Mouse (Mus musculus): ENCODE results near the gene Fbxl21. TPM values are rescaled to one million over a fixed set of nuclear protein-coding genes. Genes with fewer than 3 reads are reported as not detected.

Fbxl21 gene
- polyA plus RNA-seq, 1 experiment from 2014 or later = 4.6 TPM

DNA sequence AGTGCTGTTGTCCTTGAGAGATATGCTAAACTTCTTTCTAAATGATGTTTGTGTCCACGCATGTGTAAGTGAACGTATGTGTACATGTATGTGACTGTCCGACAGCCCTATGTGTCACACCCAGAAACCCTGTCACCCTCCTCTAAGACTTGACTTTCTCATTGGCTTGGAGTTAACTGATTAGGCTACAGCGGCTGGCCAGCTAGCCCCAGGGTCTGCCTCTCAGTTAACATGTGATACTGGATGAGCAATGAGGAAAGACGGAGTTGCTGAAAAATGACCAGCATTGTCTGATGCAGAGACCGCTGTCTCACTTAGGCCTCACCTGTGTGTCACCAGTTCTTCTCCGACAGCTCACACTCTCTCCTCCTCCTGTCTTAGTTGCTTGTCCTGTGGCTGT lies 5.6 kb downstream of the Fbxl21 start:
- no peaks in the 10 kb centered on the region for H3K4me1 ChIP-seq (ENCODE audit: control insufficient read depth, insufficient read depth, low read depth, low read length)
- no peak for ATAC-seq
- H3K27ac ChIP-seq (ENCODE audit: low read depth, low read length) = no peak overlapping the region
- no peak overlapping the region for H3K9ac ChIP-seq (ENCODE audit: low read depth, low read length)
- 92% methylated on average over 7 of the region's 7 CpGs for WGBS
- H3K27me3 ChIP-seq (replicated peaks; ENCODE audit: control insufficient read depth, insufficient read depth, low read length) = no peaks in the 10 kb centered on the region
- H3K36me3 ChIP-seq (ENCODE audit: control insufficient read depth, insufficient read depth, low read length) = no peaks in the 10 kb centered on the region
- no peak overlapping the region for H3K4me2 ChIP-seq (ENCODE audit: low read length)
- no peaks in the 10 kb centered on the region for H3K9me3 ChIP-seq (ENCODE audit: control insufficient read depth, low read length)
- H3K4me3 ChIP-seq (ENCODE audit: low read length) = no peak overlapping the region

DNA sequence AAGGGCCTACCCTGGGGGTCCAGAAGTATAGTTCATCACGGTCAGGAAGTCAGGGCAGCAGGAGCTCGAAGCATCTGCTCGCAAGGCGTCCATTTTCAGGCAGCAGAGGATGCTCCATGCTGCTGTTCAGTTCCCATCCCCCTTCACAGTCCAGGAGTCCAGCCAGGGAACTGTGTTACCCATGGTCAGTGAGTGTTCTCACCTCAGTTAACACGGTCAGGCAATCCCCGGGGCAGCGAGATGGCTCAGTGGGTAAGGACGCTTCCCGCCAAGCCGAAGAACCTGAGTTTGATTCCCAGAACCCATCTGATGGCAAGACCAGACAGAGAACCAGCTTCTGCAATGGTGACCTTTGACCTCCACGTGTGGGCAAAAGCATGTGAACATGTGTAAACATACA lies 6.0 kb downstream of the Fbxl21 start:
- ATAC-seq = no peak
- no peaks in the 10 kb centered on the region for H3K36me3 ChIP-seq (ENCODE audit: control insufficient read depth, insufficient read depth, low read length)
- H3K27ac ChIP-seq (ENCODE audit: low read depth, low read length) = no peak overlapping the region
- WGBS = 89% methylated on average over 11 of the region's 11 CpGs
- no peak overlapping the region for H3K4me3 ChIP-seq (ENCODE audit: low read length)
- no peak overlapping the region for H3K4me2 ChIP-seq (ENCODE audit: low read length)
- H3K9me3 ChIP-seq (ENCODE audit: control insufficient read depth, low read length) = no peaks in the 10 kb centered on the region
- H3K9ac ChIP-seq (ENCODE audit: low read depth, low read length) = no peak overlapping the region
- no peaks in the 10 kb centered on the region for H3K27me3 ChIP-seq (replicated peaks; ENCODE audit: control insufficient read depth, insufficient read depth, low read length)
- no peaks in the 10 kb centered on the region for H3K4me1 ChIP-seq (ENCODE audit: control insufficient read depth, insufficient read depth, low read depth, low read length)

DNA sequence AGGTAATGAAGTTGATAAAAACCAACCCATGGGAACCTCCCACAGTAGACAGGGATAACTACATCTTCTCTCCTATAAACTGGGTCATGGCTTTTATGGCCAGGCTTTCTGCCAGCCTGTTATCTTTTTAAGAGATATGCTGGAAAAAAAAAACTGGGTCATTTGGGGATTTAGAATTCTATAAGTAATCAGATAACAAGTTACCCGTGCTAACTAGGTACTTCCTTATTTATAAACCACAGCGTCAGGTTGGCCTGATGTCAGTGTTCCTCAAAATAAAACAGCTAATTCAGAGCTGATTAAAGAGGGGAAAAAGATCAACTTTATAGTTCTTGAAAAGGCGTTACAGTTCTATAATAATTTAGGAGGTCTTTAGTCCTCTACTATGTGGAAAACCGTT lies 6.8 kb downstream of the Fbxl21 start:
- no peak overlapping the region for H3K27ac ChIP-seq (ENCODE audit: low read depth, low read length)
- no peak overlapping the region for H3K4me3 ChIP-seq (ENCODE audit: low read length)
- no peaks in the 10 kb centered on the region for H3K4me1 ChIP-seq (ENCODE audit: control insufficient read depth, insufficient read depth, low read depth, low read length)
- H3K36me3 ChIP-seq (ENCODE audit: control insufficient read depth, insufficient read depth, low read length) = no peaks in the 10 kb centered on the region
- no peak overlapping the region for H3K9ac ChIP-seq (ENCODE audit: low read depth, low read length)
- no peaks in the 10 kb centered on the region for H3K27me3 ChIP-seq (replicated peaks; ENCODE audit: control insufficient read depth, insufficient read depth, low read length)
- H3K9me3 ChIP-seq (ENCODE audit: control insufficient read depth, low read length) = no peaks in the 10 kb centered on the region
- no peak for ATAC-seq
- 84% methylated on average over 4 of the region's 4 CpGs for WGBS
- H3K4me2 ChIP-seq (ENCODE audit: low read length) = no peak overlapping the region

DNA sequence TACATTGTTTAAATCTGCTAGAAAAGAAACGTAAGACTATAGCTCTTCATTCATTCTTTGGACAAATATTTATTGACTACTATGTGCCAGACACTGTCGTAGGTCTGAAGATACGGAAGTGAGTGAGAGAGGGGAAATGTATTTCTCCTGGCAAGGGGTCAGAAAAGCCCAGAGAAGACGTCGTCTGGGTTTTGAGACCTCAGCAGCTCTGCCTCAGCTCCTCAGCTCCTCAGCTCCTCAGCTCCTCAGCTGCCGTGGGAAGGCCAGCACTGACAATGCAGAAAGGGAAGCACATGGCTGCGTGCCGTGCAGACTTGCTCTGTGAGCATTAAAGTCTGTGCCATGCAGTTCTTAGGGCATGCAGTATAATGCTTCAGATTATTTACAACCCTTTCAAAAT lies 7.4 kb downstream of the Fbxl21 start:
- H3K4me2 ChIP-seq (ENCODE audit: low read length) = no peak overlapping the region
- H3K9ac ChIP-seq (ENCODE audit: low read depth, low read length) = no peak overlapping the region
- H3K4me3 ChIP-seq (ENCODE audit: low read length) = no peak overlapping the region
- H3K27ac ChIP-seq (ENCODE audit: low read depth, low read length) = no peak overlapping the region
- no peak for ATAC-seq
- no peaks in the 10 kb centered on the region for H3K27me3 ChIP-seq (replicated peaks; ENCODE audit: control insufficient read depth, insufficient read depth, low read length)
- no peaks in the 10 kb centered on the region for H3K4me1 ChIP-seq (ENCODE audit: control insufficient read depth, insufficient read depth, low read depth, low read length)
- no peaks in the 10 kb centered on the region for H3K36me3 ChIP-seq (ENCODE audit: control insufficient read depth, insufficient read depth, low read length)
- 56% methylated on average over 8 of the region's 8 CpGs for WGBS
- H3K9me3 ChIP-seq (ENCODE audit: control insufficient read depth, low read length) = peaks cover under 1% of the 10 kb centered on the region; the same call in 1 of the 2 replicates

DNA sequence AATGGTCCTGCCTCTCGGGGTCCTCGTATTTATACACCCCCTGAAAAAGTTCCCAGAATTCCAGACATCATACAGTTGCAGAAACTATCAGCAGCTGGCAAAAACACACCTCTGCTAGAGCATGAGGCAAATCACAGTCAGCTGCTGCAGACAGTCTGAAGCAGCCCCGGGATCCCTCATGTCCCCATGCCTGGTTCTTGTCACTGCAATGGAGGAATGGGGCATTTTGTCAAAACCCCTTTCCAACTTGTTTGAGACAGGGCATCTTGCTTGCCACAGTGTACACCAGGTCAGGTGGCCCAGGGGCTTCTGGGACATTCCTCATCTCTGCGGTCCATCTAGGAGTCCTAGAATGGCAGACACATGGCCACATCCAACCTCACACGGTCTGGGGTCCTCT lies 12.7 kb downstream of the Fbxl21 start:
- H3K27ac ChIP-seq (ENCODE audit: low read depth, low read length) = no peak overlapping the region
- 89% methylated on average over 5 of the region's 5 CpGs for WGBS
- ATAC-seq = no peak
- no peaks in the 10 kb centered on the region for H3K27me3 ChIP-seq (replicated peaks; ENCODE audit: control insufficient read depth, insufficient read depth, low read length)
- H3K36me3 ChIP-seq (ENCODE audit: control insufficient read depth, insufficient read depth, low read length) = no peaks in the 10 kb centered on the region
- H3K4me2 ChIP-seq (ENCODE audit: low read length) = no peak overlapping the region
- no peak overlapping the region for H3K4me3 ChIP-seq (ENCODE audit: low read length)
- no peaks in the 10 kb centered on the region for H3K4me1 ChIP-seq (ENCODE audit: control insufficient read depth, insufficient read depth, low read depth, low read length)
- no peak overlapping the region for H3K9ac ChIP-seq (ENCODE audit: low read depth, low read length)
- H3K9me3 ChIP-seq (ENCODE audit: control insufficient read depth, low read length) = peaks cover 5% of the 10 kb centered on the region

DNA sequence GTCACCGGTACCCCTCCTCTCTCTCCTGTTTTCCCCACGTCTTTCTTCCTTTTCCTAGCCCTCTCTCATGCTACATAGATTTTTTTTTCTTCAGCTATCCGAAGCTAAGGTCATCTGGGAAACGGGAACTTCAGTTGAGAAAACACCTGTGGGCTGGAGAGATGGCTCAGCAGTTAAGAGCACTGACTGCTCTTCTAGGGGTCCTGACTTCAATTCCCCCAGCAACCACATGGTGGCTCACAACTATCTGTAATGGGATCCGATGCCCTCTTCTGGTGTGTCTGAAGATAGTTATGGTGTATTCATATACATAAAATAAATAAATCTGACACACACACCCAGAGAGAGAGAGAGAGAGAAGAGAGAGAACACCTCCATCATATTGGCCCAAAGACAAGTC lies 13.3 kb downstream of the Fbxl21 start:
- Histone ChIP-seq H3K4me2 (ENCODE audit: low read length) (no peak overlapping the region), H3K36me3 (ENCODE audit: control insufficient read depth, insufficient read depth, low read length) (no peaks in the 10 kb centered on the region), H3K27me3 (replicated peaks; ENCODE audit: control insufficient read depth, insufficient read depth, low read length) (no peaks in the 10 kb centered on the region), H3K9me3 (ENCODE audit: control insufficient read depth, low read length) (peaks cover 5% of the 10 kb centered on the region), H3K27ac (ENCODE audit: low read depth, low read length) (no peak overlapping the region), H3K9ac (ENCODE audit: low read depth, low read length) (no peak overlapping the region), H3K4me1 (ENCODE audit: control insufficient read depth, insufficient read depth, low read depth, low read length) (no peaks in the 10 kb centered on the region), H3K4me3 (ENCODE audit: low read length) (no peak overlapping the region)
- 77% methylated on average over 5 of the region's 5 CpGs for WGBS
- ATAC-seq = no peak

DNA sequence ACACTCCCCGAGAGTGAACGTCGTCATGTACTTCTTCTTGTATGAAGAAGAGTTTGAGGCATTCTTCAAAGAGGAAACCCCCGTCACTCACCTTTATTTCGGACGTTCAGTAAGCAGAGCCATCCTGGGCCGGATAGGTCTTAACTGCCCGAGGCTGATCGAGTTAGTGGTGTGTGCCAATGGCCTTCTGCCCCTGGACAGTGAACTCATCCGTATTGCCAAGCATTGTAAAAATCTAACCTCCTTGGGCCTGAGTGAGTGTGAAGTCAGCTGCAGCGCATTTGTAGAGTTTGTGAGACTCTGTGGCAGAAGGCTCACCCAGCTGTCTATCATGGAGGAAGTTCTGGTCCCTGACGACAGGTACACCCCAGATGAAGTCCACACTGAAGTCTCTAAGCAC lies 14.8 kb downstream of the Fbxl21 start:
- no peak overlapping the region for H3K27ac ChIP-seq (ENCODE audit: low read depth, low read length)
- H3K27me3 ChIP-seq (replicated peaks; ENCODE audit: control insufficient read depth, insufficient read depth, low read length) = no peaks in the 10 kb centered on the region
- H3K36me3 ChIP-seq (ENCODE audit: control insufficient read depth, insufficient read depth, low read length) = no peaks in the 10 kb centered on the region
- H3K9me3 ChIP-seq (ENCODE audit: control insufficient read depth, low read length) = peaks cover 5% of the 10 kb centered on the region
- no peaks in the 10 kb centered on the region for H3K4me1 ChIP-seq (ENCODE audit: control insufficient read depth, insufficient read depth, low read depth, low read length)
- WGBS = 92% methylated on average over 12 of the region's 12 CpGs
- no peak for ATAC-seq
- H3K4me3 ChIP-seq (ENCODE audit: low read length) = no peak overlapping the region
- no peak overlapping the region for H3K9ac ChIP-seq (ENCODE audit: low read depth, low read length)
- no peak overlapping the region for H3K4me2 ChIP-seq (ENCODE audit: low read length)

DNA sequence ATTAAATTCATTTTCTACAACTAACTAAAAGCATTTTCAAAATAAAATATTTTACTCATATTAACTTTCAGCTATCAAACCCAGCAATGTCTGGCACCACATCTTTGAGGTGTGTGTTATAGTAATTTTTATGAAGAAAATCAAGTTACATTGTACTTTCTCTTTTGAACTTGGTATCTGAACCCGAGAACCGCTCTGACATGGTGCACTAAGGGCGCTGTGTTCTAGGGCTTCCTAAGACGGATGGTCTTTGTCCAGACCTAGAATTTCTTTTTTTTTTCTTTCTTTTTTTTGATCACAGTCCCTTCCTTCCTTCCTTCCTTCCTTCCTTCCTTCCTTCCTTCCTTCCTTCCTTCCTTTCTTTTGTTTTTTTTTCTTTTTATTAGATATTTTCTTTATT lies 17.6 kb downstream of the Fbxl21 start:
- Histone ChIP-seq H3K9ac (ENCODE audit: low read depth, low read length) (no peak overlapping the region), H3K4me2 (ENCODE audit: low read length) (no peak overlapping the region)
- 95% methylated on average over 4 of the region's 4 CpGs for WGBS

DNA sequence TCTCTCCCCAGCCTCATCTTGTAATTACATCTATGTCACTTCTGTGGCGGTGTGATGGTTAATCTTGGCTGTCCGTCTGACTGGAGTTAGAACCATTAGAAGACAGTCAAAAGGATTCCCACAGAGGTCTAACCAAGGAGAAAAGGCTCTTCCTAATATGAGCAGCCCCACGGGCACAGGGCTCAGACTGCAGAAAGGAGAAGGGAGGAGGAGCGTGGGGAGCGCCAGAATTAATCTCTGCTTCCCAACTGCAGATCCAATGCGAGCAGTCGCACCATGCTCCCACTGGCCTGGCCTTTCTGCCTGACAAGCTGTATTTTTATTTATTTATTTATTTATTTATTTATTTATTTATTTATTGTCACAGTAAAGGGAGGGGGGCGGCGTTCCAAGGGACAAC lies 21.5 kb downstream of the Fbxl21 start:
- no peak overlapping the region for H3K27ac ChIP-seq (ENCODE audit: low read depth, low read length)
- H3K36me3 ChIP-seq (ENCODE audit: control insufficient read depth, insufficient read depth, low read length) = no peaks in the 10 kb centered on the region
- H3K27me3 ChIP-seq (replicated peaks; ENCODE audit: control insufficient read depth, insufficient read depth, low read length) = no peaks in the 10 kb centered on the region
- H3K9ac ChIP-seq (ENCODE audit: low read depth, low read length) = no peak overlapping the region
- no peaks in the 10 kb centered on the region for H3K4me1 ChIP-seq (ENCODE audit: control insufficient read depth, insufficient read depth, low read depth, low read length)
- WGBS = 66% methylated on average over 9 of the region's 9 CpGs
- no peak for ATAC-seq
- H3K4me2 ChIP-seq (ENCODE audit: low read length) = no peak overlapping the region
- H3K9me3 ChIP-seq (ENCODE audit: control insufficient read depth, low read length) = no peaks in the 10 kb centered on the region
- H3K4me3 ChIP-seq (ENCODE audit: low read length) = no peak overlapping the region

More for the DNA sequence above, 17.6 kb downstream of the Fbxl21 start:
- H3K4me3 ChIP-seq (ENCODE audit: low read length) = no peak overlapping the region
- no peaks in the 10 kb centered on the region for H3K4me1 ChIP-seq (ENCODE audit: control insufficient read depth, insufficient read depth, low read depth, low read length)
- no peak for ATAC-seq
- peaks cover 2% of the 10 kb centered on the region for H3K9me3 ChIP-seq (ENCODE audit: control insufficient read depth, low read length)
- H3K27me3 ChIP-seq (replicated peaks; ENCODE audit: control insufficient read depth, insufficient read depth, low read length) = no peaks in the 10 kb centered on the region
- H3K36me3 ChIP-seq (ENCODE audit: control insufficient read depth, insufficient read depth, low read length) = no peaks in the 10 kb centered on the region
- H3K27ac ChIP-seq (ENCODE audit: low read depth, low read length) = no peak overlapping the region

DNA sequence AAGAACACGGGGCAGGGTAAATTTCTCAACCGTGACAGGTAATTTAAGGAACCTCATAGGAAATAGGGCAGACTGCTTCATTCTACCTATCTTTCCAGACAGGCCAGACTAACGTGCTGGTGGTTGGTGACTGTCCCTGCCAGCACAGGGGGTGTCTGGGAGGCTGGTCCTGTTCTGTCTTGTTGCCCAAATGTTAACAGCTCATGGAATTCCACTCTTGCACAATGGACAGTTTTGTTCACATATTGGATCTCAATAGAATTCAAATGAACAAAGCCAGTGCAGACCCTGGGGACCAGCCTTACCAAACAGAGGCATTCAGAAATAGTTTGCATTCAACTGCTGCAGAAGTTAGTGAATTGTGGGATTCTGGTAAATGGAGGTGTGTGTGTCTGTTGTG lies 22.7 kb downstream of the Fbxl21 start:
- Histone ChIP-seq H3K27me3 (replicated peaks; ENCODE audit: control insufficient read depth, insufficient read depth, low read length) (no peaks in the 10 kb centered on the region), H3K9ac (ENCODE audit: low read depth, low read length) (no peak overlapping the region), H3K4me1 (ENCODE audit: control insufficient read depth, insufficient read depth, low read depth, low read length) (no peaks in the 10 kb centered on the region), H3K4me2 (ENCODE audit: low read length) (no peak overlapping the region), H3K27ac (ENCODE audit: low read depth, low read length) (no peak overlapping the region), H3K9me3 (ENCODE audit: control insufficient read depth, low read length) (no peaks in the 10 kb centered on the region), H3K36me3 (ENCODE audit: control insufficient read depth, insufficient read depth, low read length) (no peaks in the 10 kb centered on the region), H3K4me3 (ENCODE audit: low read length) (no peak overlapping the region)
- no peak for ATAC-seq
- 38% methylated on average over 3 of the region's 3 CpGs for WGBS

Measured in hindbrain, embryonic 16.5 days (tissue).